Mouse (Mus musculus) forebrain, embryonic 15.5 days (tissue): Measurements from ENCODE around the gene Snrnp48. TPM values are rescaled to one million over a fixed set of nuclear protein-coding genes. Genes with fewer than 3 reads are reported as not detected.

Source experiments
- ATAC-seq: fragments of 200-750 bp; cut with Nextera tagmentation; replicated peaks from 2 replicates; pipeline ENCODE4 v1.8.0; 2017; ENCODE audit warnings: mild to moderate bottlenecking, moderate TSS enrichment, moderate library complexity
- H3K27ac ChIP-seq: fragments of 300-500 bp; sonication (generic); replicated peaks from 2 replicates; pipeline ENCODE4 v1.5.1; 2015; ENCODE audit warnings: mild to moderate bottlenecking, inconsistent platforms
- H3K27me3 ChIP-seq: fragments of 300-500 bp; sonication (generic); 2 replicates; pipeline ENCODE4 v1.6.1; 2015; ENCODE audit warnings: inconsistent platforms
- H3K36me3 ChIP-seq: fragments of 300-500 bp; sonication (generic); 2 replicates; pipeline ENCODE4 v1.6.1; 2015; ENCODE audit warnings: mild to moderate bottlenecking, inconsistent platforms
- H3K4me1 ChIP-seq: fragments of 300-500 bp; sonication (generic); 2 replicates; pipeline ENCODE4 v1.6.1; 2015; ENCODE audit warnings: inconsistent platforms
- H3K4me2 ChIP-seq: fragments of 300-500 bp; sonication (generic); replicated peaks from 2 replicates; pipeline ENCODE4 v1.6.1; 2015; ENCODE audit warnings: mild to moderate bottlenecking, inconsistent platforms
- H3K4me3 ChIP-seq: fragments of 300-500 bp; sonication (generic); 2 replicates; pipeline ENCODE4 v1.5.1; 2015; ENCODE audit warnings: mild to moderate bottlenecking, inconsistent platforms
- H3K9ac ChIP-seq: fragments of 300-500 bp; sonication (generic); replicated peaks from 2 replicates; pipeline ENCODE4 v1.6.1; 2015; ENCODE audit warnings: mild to moderate bottlenecking, inconsistent platforms
- H3K9me3 ChIP-seq: fragments of 300-500 bp; sonication (generic); 2 replicates; pipeline ENCODE4 v1.6.1; 2016; ENCODE audit warnings: inconsistent platforms
- WGBS: fragments of 180-500 bp; shearing (Covaris S2); methylation state at CpG from one replicate; pipeline ENCODE4 v1.1.7; 2015; ENCODE audit warnings: mixed read lengths; 5-methylcytosine and 5-hydroxymethylcytosine counted together
- polyA plus RNA-seq: library from polyadenylated mRNA; unstranded; fragments of >200 nt; fragmentation: Nextera tagmentation; extraction: Ambion mirVana; gene quantifications from 2 replicates; pipeline ENCODE4 v1.2.1, GENCODE M21; 2015

Gene Snrnp48
- polyA plus RNA-seq: 30.5 and 33.4 TPM in 2 replicates

DNA sequence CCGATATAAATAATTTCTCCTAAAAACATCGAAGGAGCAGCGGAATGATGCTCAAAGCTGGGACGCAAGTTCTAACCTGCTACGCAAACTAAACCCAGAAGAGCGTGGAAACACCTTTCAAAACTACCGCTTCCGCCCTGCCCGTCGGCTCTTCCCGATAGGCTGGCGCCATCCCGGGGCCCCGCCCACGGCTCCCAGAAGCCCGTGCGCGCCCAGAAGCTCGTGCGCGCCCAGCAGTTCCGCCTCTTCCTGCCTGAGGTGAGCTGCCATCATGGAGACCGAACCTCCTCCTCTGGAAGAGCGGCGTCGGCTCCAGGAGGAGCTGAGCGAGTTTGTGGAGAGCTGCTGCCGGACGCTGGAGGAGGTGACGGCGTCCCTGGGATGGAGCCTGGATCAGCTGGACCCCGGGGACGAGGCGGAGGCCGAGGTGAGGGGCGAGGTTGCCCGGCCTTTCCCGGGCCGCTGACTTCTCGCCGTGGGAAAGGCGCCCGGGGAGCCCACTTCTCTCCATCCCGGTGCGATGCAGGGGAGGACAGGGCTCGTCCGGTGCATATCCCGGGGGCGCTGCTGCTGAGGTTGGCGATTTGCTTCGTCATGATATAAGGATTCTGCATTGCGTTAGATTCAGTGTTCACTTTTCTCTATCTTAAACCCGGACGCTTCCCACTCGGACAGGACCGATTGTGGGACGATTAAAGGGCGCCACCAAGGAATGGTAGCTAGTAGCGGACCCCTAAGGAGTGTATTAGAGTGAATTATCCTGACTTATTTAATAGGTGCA is at the start of gene Snrnp48:
TSS of gene Snrnp48 (plus strand) at position 237 of the 781 bp plus-strand sequence.
- Histone ChIP-seq H3K36me3 (0 out of 2 replicates have a peak, but pooled peaks cover 2% of the 10 kb centered on the region), H3K9ac (peak within 1 kb of the TSS; percentile 88), H3K4me1 (peaks cover 15% of the 10 kb centered on the region), H3K27ac (peak within 1 kb of the TSS; percentile 94), H3K4me2 (peak within 1 kb of the TSS; percentile 62), H3K9me3 (no peaks in the 10 kb centered on the region), H3K4me3 (peak within 1 kb of the TSS; percentile 89), H3K27me3 (no peaks in the 10 kb centered on the region)
- peak; percentile 100 for ATAC-seq
- under 1% methylated on average over 59 of the region's 59 CpGs for WGBS

DNA sequence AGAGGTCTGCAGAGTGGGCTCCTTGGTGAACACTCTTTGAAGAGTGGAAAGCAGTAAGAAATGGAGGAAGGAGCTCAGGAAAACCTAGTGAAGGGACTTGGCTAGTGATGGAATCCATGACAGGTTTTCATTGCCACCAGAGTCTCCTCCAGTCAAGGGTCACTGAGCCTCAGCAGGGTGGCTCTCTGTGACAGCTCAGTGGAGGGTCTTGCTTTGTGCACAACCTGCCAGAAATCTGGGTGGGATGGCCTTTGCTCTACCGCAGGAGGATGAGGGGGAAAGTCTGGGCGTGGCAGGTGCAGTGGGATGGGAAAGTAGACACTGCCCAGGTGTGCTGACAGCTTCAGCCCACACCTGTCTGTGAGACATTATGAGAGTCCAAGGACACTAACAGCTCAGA is 49.2 kb upstream of the Snrnp48 start:
- H3K27me3 ChIP-seq: peaks cover 51% of the 10 kb centered on the region
- WGBS: 6% methylated on average over 2 of the region's 2 CpGs
- H3K36me3 ChIP-seq: no peaks in the 10 kb centered on the region
- H3K4me1 ChIP-seq: peaks cover 21% of the 10 kb centered on the region
- H3K4me2 ChIP-seq: no peak overlapping the region
- H3K9ac ChIP-seq: no peak overlapping the region
- H3K27ac ChIP-seq: no peak overlapping the region
- H3K4me3 ChIP-seq: no peak overlapping the region
- H3K9me3 ChIP-seq: no peaks in the 10 kb centered on the region
- ATAC-seq: no peak

DNA sequence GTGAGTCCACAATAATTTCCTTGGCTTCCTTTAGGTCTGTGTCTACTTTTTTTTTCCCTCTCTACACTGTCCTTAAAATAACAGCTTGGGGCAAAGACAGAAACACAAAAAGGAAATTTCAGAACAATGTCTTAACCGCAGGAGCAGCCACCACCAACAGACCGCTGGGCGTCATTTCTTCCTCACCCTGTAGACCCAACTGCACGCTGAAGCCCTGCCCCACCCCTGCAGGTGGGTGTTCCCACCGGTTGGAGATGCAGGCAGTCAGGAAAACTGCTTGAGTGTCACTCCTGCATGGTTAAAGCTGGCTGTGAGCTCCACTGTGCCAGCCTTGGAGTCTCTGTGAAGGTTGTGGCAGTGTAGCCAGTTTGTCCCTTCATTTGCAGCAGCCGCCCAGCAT is 47.1 kb upstream of the Snrnp48 start:
- peaks cover 33% of the 10 kb centered on the region for H3K27me3 ChIP-seq
- no peak overlapping the region for H3K4me3 ChIP-seq
- H3K4me2 ChIP-seq: no peak overlapping the region
- H3K36me3 ChIP-seq: no peaks in the 10 kb centered on the region
- H3K27ac ChIP-seq: no peak overlapping the region
- peaks cover 3% of the 10 kb centered on the region for H3K4me1 ChIP-seq
- H3K9me3 ChIP-seq: no peaks in the 10 kb centered on the region
- ATAC-seq: no peak
- 26% methylated on average over 6 of the region's 6 CpGs for WGBS
- no peak overlapping the region for H3K9ac ChIP-seq

DNA sequence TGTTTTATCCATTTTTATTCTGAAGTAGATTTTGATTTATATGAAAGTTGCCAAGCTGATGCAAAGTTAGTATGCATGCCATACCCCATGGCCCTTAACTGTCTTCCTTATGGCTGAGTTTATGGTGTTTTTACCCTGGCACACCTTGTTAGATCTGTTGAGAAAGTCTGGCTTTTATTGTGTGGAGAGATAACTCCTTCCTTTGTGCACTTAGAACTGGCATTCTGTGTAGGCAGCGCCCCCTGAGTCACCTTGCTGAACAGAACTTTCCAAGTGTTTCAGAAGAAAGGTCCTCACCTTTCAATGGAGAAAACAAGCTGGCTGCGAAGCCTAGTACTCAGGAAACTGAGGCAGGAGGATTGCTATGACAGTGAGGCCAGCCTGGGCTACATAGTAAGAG is 42.7 kb upstream of the Snrnp48 start:
- ATAC-seq: no peak
- Histone ChIP-seq H3K4me2 (no peak overlapping the region), H3K36me3 (no peaks in the 10 kb centered on the region), H3K9me3 (no peaks in the 10 kb centered on the region), H3K9ac (no peak overlapping the region), H3K4me1 (no peaks in the 10 kb centered on the region), H3K4me3 (no peak overlapping the region), H3K27me3 (0 out of 2 replicates have a peak, but pooled peaks cover 9% of the 10 kb centered on the region), H3K27ac (no peak overlapping the region)
- 76% methylated on average over 2 of the region's 2 CpGs for WGBS

DNA sequence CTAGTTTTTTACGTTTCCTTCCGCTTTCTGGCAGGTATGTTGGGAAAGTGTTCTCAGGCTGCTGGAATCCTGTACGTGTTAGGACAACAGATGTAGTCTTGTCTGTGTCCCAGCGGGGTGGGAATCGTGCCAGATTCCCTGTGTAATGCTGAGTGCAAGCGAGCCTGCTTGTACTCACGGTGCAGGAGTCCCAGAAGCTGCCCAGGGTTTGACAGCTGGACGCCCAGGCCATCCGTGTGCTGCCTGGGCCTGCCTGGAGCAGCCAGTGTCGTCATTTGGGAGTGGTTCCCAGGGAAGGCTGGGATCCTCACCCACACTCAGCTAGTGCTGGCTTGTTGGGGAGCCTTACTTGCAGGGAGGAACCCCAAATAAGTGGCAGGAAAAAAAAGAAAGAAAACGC is 42.1 kb upstream of the Snrnp48 start:
- no peak overlapping the region for H3K9ac ChIP-seq
- H3K9me3 ChIP-seq: no peaks in the 10 kb centered on the region
- H3K4me1 ChIP-seq: no peaks in the 10 kb centered on the region
- H3K27ac ChIP-seq: no peak overlapping the region
- 41% methylated on average over 11 of the region's 11 CpGs for WGBS
- H3K36me3 ChIP-seq: no peaks in the 10 kb centered on the region
- no peak for ATAC-seq
- no peak overlapping the region for H3K4me3 ChIP-seq
- no peak overlapping the region for H3K4me2 ChIP-seq
- 0 out of 2 replicates have a peak, but pooled peaks cover 7% of the 10 kb centered on the region for H3K27me3 ChIP-seq

DNA sequence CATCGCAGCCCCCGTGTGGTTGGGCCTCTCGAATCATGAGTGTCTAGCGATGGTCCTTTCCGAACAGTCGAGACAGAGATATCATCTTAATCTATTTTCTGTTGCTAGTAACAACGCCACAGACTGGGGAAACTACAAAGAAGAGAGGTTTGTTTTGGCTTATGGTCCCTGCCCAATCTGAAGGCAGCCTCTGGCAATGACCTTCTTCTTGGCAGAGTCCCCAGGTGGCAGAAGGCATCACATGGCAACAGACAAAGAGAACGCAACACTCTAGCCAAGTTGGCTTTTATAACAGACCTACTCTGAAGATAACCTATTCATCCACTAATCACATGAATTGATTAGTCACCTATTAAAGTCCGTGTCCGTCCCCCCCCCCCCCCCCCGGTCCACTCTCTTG is 39.8 kb upstream of the Snrnp48 start:
- no peak for ATAC-seq
- H3K4me1 ChIP-seq: no peaks in the 10 kb centered on the region
- 91% methylated on average over 11 of the region's 11 CpGs for WGBS
- H3K4me2 ChIP-seq: no peak overlapping the region
- no peaks in the 10 kb centered on the region for H3K27me3 ChIP-seq
- H3K9ac ChIP-seq: no peak overlapping the region
- no peak overlapping the region for H3K27ac ChIP-seq
- H3K9me3 ChIP-seq: no peaks in the 10 kb centered on the region
- no peak overlapping the region for H3K4me3 ChIP-seq
- no peaks in the 10 kb centered on the region for H3K36me3 ChIP-seq

DNA sequence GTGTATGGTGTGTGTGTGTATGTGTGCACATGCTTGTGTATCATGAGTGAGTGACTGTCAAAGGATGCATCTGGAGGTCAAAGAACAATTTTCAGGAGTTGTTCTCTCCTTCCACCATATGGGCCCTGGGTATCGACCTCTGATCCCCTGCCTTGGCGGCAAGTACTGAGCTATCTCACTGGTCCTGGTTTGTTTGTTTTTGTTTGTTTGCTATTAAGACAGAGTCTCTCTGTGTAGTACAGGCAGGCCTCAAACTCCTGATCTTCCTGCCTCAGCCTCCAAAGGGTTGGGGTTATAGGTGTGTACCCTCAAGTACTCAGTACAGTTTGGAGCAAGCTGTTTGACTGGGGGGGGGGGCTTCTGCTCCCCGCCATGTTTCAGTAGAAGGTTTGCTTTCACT is 37.7 kb upstream of the Snrnp48 start:
- WGBS: 89% methylated on average over 3 of the region's 3 CpGs
- Histone ChIP-seq H3K36me3 (no peaks in the 10 kb centered on the region), H3K27me3 (no peaks in the 10 kb centered on the region), H3K4me3 (no peak overlapping the region), H3K27ac (no peak overlapping the region), H3K4me1 (no peaks in the 10 kb centered on the region), H3K9me3 (no peaks in the 10 kb centered on the region), H3K4me2 (no peak overlapping the region), H3K9ac (no peak overlapping the region)
- ATAC-seq: no peak

DNA sequence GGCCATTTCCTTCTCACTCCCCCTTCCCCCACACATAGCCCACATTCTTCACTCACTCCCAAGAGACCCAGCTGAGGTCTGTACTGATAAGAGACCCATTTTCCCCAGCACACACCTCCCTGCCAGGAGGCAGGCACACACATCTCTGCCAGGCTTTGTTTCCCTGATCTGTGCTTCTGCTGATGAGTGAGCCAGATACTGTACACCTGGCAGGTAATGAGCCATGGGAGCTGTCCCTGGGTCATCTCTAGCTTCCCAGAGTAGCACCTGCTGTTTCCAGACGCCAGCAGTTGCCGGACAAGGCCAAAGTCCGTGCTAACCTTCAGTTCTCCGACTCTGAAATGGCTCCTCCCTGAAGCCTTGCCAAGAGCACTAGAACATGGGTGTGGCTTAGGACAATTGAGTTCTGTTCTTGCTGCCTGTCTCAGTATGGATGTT is 34.0 kb upstream of the Snrnp48 start:
- Histone ChIP-seq H3K27me3 (no peaks in the 10 kb centered on the region), H3K4me1 (no peaks in the 10 kb centered on the region), H3K36me3 (no peaks in the 10 kb centered on the region), H3K9ac (no peak overlapping the region), H3K9me3 (no peaks in the 10 kb centered on the region), H3K27ac (no peak overlapping the region), H3K4me3 (no peak overlapping the region), H3K4me2 (no peak overlapping the region)
- WGBS: 70% methylated on average over 4 of the region's 4 CpGs
- no peak for ATAC-seq

DNA sequence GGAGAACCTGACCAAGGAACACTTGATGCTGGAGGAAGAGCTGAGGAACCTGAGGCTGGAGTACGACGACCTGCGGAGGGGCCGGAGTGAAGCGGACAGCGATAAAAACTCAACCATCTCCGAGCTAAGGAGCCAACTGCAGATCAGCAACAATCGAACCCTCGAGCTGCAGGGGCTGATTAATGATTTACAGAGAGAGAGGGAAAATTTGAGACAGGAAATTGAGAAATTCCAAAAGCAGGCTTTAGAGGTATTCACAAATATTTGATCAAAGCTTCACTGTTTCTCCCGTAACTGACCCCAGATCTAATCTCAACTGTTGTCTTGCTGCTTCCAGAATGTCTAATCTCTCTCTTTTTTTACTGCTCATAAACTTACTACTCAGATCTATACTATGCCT is 11.3 kb upstream of the Snrnp48 start:
- Histone ChIP-seq H3K4me3 (no peak overlapping the region), H3K4me1 (no peaks in the 10 kb centered on the region), H3K27me3 (no peaks in the 10 kb centered on the region), H3K27ac (no peak overlapping the region), H3K9ac (no peak overlapping the region), H3K36me3 (no peaks in the 10 kb centered on the region), H3K4me2 (no peak overlapping the region), H3K9me3 (no peaks in the 10 kb centered on the region)
- 89% methylated on average over 10 of the region's 10 CpGs for WGBS
- no peak for ATAC-seq

DNA sequence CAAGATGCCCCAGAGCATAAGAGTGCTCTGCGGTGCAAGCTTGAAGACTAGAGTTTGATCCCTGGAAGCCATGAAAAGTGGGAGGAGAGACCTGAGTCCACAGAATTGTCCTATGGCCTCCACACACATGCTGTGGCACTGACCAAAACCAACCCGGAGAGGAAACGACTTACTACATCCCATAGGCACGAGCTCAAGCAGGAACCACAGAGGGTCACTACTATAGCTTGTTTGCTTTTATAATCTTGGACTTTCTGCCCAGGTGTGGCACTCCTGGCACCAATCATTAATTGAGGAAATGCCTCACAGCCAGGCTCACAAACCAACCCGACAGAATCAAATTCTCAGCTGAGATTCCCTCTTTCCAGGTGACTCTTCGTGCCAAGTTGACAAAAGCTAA is 3.3 kb upstream of the Snrnp48 start:
- no peak overlapping the region for H3K4me2 ChIP-seq
- no peak overlapping the region for H3K9ac ChIP-seq
- peaks cover 9% of the 10 kb centered on the region for H3K4me1 ChIP-seq
- H3K27ac ChIP-seq: no peak overlapping the region
- H3K36me3 ChIP-seq: no peaks in the 10 kb centered on the region
- H3K9me3 ChIP-seq: no peaks in the 10 kb centered on the region
- 81% methylated on average over 6 of the region's 6 CpGs for WGBS
- H3K4me3 ChIP-seq: no peak overlapping the region
- H3K27me3 ChIP-seq: no peaks in the 10 kb centered on the region
- ATAC-seq: no peak

DNA sequence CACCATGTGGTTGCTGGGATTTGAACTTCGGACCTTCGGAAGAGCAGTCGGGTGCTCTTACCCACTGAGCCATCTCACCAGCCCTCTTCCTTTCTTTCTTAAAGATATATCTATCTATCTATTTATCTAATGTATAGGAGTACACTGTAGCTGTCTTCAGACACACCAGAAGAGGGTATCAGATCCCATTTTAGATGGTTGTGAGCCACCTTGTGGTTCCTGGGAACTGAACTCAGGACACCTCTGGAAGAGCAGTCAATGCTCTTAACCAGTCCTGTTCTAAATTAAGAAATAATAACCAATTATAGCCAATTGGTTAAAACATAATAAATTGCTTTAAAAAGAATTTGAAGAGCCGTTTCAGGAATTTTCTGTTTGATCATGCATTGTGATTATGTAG is 567 bp upstream of the Snrnp48 start:
- H3K27ac ChIP-seq: no peak overlapping the region

DNA sequence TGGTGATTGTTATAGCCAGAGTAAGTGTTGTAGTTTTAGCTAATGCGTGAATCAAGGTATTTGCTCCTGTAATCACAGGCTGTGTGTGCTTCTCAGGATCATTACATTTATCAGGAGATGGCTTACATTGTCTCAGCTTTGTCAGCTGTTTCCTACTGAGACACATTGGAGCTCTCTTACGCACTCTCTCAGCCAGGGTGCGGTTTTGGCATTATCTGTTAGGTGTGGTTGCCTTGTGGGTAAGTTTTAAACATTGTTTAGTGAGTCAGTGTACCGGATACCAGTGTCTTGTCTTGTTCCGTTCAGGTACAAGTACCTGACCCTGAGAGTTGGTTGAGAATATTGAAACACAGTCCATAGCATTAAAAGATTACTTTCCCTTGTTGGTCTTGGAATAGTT is 6.4 kb downstream of the Snrnp48 start:
- H3K4me3 ChIP-seq: no peak overlapping the region
- 96% methylated on average over 5 of the region's 5 CpGs for WGBS
- H3K4me1 ChIP-seq: peaks cover 9% of the 10 kb centered on the region
- H3K9ac ChIP-seq: no peak overlapping the region
- peaks cover 40% of the 10 kb centered on the region for H3K36me3 ChIP-seq
- no peaks in the 10 kb centered on the region for H3K27me3 ChIP-seq
- ATAC-seq: no peak
- no peak overlapping the region for H3K27ac ChIP-seq
- no peak overlapping the region for H3K4me2 ChIP-seq
- H3K9me3 ChIP-seq: no peaks in the 10 kb centered on the region

More for the DNA sequence above, 567 bp upstream of the Snrnp48 start:
- Histone ChIP-seq H3K27me3 (no peaks in the 10 kb centered on the region), H3K36me3 (no peaks in the 10 kb centered on the region), H3K4me3 (peak overlapping the region; percentile 89), H3K9ac (no peak overlapping the region), H3K9me3 (no peaks in the 10 kb centered on the region), H3K4me2 (peak overlapping the region; percentile 62), H3K4me1 (peaks cover 15% of the 10 kb centered on the region)
- WGBS: 68% methylated on average over 4 of the region's 4 CpGs
- no peak for ATAC-seq

DNA sequence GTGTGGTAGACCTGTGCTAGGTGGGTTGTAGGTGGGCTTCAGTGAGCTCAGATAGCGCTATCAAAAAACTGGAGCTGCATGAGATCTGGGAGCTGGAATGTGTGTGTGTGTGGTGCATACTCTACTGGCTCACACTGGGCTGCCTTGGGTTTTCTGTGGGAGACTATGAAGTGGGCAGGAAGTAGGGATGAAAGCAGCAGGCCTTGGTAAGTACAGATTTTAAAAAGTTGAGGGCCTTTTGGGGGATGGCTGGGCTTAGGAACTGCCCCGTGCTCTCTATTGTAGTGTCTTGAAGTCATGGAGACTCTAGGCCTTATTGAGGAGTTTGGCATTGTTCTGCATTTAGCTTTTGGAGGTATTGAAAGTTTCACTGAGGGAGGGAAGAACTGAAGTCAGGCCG is 13.9 kb downstream of the Snrnp48 start:
- no peak overlapping the region for H3K4me3 ChIP-seq
- H3K27ac ChIP-seq: no peak overlapping the region
- H3K4me2 ChIP-seq: no peak overlapping the region
- no peak for ATAC-seq
- WGBS: 92% methylated on average over 3 of the region's 3 CpGs
- H3K9me3 ChIP-seq: no peaks in the 10 kb centered on the region
- H3K9ac ChIP-seq: no peak overlapping the region
- no peaks in the 10 kb centered on the region for H3K4me1 ChIP-seq
- peaks cover 77% of the 10 kb centered on the region for H3K36me3 ChIP-seq
- H3K27me3 ChIP-seq: no peaks in the 10 kb centered on the region
